Mouse (Mus musculus): ENCODE results near the gene Gm44502.

GRCm38 (mm10) chr15:89376957-89377356, 52.5 kb downstream of the Gm44502 start, which contains the start of gene Tymp:
- no peak for TF ChIP-seq CTCF (conservative IDR thresholded peaks at IDR 0.05; ENCODE audit: low read length)
- TF ChIP-seq NANOG (IDR thresholded peaks at IDR 0.05; ENCODE audit: borderline replicate concordance, low read length) = no peak
- no peak for TF ChIP-seq POU5F1 (IDR thresholded peaks at IDR 0.05; ENCODE audit: borderline replicate concordance, low read length)

All from E14TG2a.4 (cell line).